Mouse (Mus musculus) splenic B cell, adult 2 months (primary cell): ENCODE measurements around the gene Mapkapk5.

ENCODE experiments used
- DNase-seq: peaks from one replicate; pipeline ENCODE4 v3.0.0-alpha.2; 2011; ENCODE audit warnings: low read depth, low spot score
- H3K27me3 ChIP-seq: 2 replicates; pipeline ENCODE4 v1.6.1; 2012; ENCODE audit warnings: mild to moderate bottlenecking, low read length, moderate library complexity, mixed read lengths; ENCODE audit not compliant: control insufficient read depth, poor library complexity, insufficient read depth, severe bottlenecking
- H3K36me3 ChIP-seq: 2 replicates; pipeline ENCODE4 v1.6.1; 2012; ENCODE audit warnings: mild to moderate bottlenecking, low read length, moderate library complexity, mixed read lengths; ENCODE audit not compliant: control insufficient read depth, poor library complexity, insufficient read depth, severe bottlenecking

Mapkapk5 gene

GRCm38 (mm10) chr5:121545793-121546529 lies at the start of gene Mapkapk5:
Gene Mapkapk5 (minus strand): TSS chr5:121545905.
- no peaks in the 10 kb centered on the region for H3K27me3 ChIP-seq
- DNase-seq = peak; percentile 97

GRCm38 (mm10) chr5:121594714-121595313 lies 49.1 kb upstream of the Mapkapk5 start:
- no peak for DNase-seq

More at GRCm38 (mm10) chr5:121545793-121546529, at the start of gene Mapkapk5:
- no peaks in the 10 kb centered on the region for H3K36me3 ChIP-seq

GRCm38 (mm10) chr5:121593451-121594401 lies 48.0 kb upstream of the Mapkapk5 start, which contains the start of gene Aldh2:
Gene Aldh2 (minus strand): TSS chr5:121593824.
- peak; percentile 82 for DNase-seq
- Histone ChIP-seq H3K27me3 (no peaks in the 10 kb centered on the region), H3K36me3 (no peaks in the 10 kb centered on the region)

More at GRCm38 (mm10) chr5:121594714-121595313, 49.1 kb upstream of the Mapkapk5 start:
- H3K27me3 ChIP-seq = no peaks in the 10 kb centered on the region
- no peaks in the 10 kb centered on the region for H3K36me3 ChIP-seq

- no peaks in the 10 kb centered on the region for H3K27me3 ChIP-seq
- no peaks in the 10 kb centered on the region for H3K36me3 ChIP-seq
- DNase-seq = no peak
Measured at GRCm38 (mm10) chr5:121592816-121593407, 47.2 kb upstream of the Mapkapk5 start.

GRCm38 (mm10) chr5:121592064-121592815 lies 46.5 kb upstream of the Mapkapk5 start:
- DNase-seq = no peak
- H3K27me3 ChIP-seq = no peaks in the 10 kb centered on the region
- no peaks in the 10 kb centered on the region for H3K36me3 ChIP-seq

GRCm38 (mm10) chr5:121591417-121592063 lies 45.8 kb upstream of the Mapkapk5 start:
- Histone ChIP-seq H3K27me3 (no peaks in the 10 kb centered on the region), H3K36me3 (no peaks in the 10 kb centered on the region)
- peak; percentile 48 for DNase-seq

GRCm38 (mm10) chr5:121589928-121590327 lies 44.2 kb upstream of the Mapkapk5 start:
- no peaks in the 10 kb centered on the region for H3K36me3 ChIP-seq
- DNase-seq = no peak

GRCm38 (mm10) chr5:121586400-121587039 lies 40.8 kb upstream of the Mapkapk5 start:
- Histone ChIP-seq H3K36me3 (no peaks in the 10 kb centered on the region; the same call in 1 of the 2 replicates), H3K27me3 (no peaks in the 10 kb centered on the region)
- peak; percentile 78 for DNase-seq

More at GRCm38 (mm10) chr5:121589928-121590327, 44.2 kb upstream of the Mapkapk5 start:
- H3K27me3 ChIP-seq = no peaks in the 10 kb centered on the region

- no peaks in the 10 kb centered on the region for H3K27me3 ChIP-seq
- H3K36me3 ChIP-seq = no peaks in the 10 kb centered on the region; the same call in 1 of the 2 replicates
- no peak for DNase-seq
Measured at GRCm38 (mm10) chr5:121585699-121586098, 40.0 kb upstream of the Mapkapk5 start.

GRCm38 (mm10) chr5:121585005-121585404 lies 39.3 kb upstream of the Mapkapk5 start:
- no peaks in the 10 kb centered on the region for H3K27me3 ChIP-seq
- no peak for DNase-seq
- no peaks in the 10 kb centered on the region; the same call in none of the 2 replicates for H3K36me3 ChIP-seq

GRCm38 (mm10) chr5:121583765-121584501 lies 38.2 kb upstream of the Mapkapk5 start:
- peak; percentile 76 for DNase-seq
- no peaks in the 10 kb centered on the region; the same call in none of the 2 replicates for H3K36me3 ChIP-seq

GRCm38 (mm10) chr5:121581945-121582344 lies 36.2 kb upstream of the Mapkapk5 start:
- no peaks in the 10 kb centered on the region for H3K27me3 ChIP-seq
- DNase-seq = no peak
- peaks cover 3% of the 10 kb centered on the region for H3K36me3 ChIP-seq

More at GRCm38 (mm10) chr5:121583765-121584501, 38.2 kb upstream of the Mapkapk5 start:
- no peaks in the 10 kb centered on the region for H3K27me3 ChIP-seq
